Mouse (Mus musculus) liver, embryonic 14.5 days (tissue): ENCODE measurements around the gene Ahctf1.

Source experiments
- CTCF ChIP-seq: IDR thresholded peaks from 2 replicates; pipeline ENCODE4 v1.5.1; 2016; ENCODE audit warnings: antibody characterized with exemption, low read depth, control low read depth
- EP300 ChIP-seq: IDR thresholded peaks from 2 replicates; pipeline ENCODE4 v1.6.1; 2016; ENCODE audit warnings: antibody characterized with exemption, low read depth

- TF ChIP-seq CTCF, result peak; percentile 97
- no peak for TF ChIP-seq EP300
Measured at GRCm38 (mm10) chr1:179734500-179735474, 68.7 kb downstream of the Ahctf1 start.
